Mouse (Mus musculus): Measurements from ENCODE around the gene Irf2.

The Irf2 gene

GRCm38 (mm10) chr8:46848011-46848641 lies 108.6 kb downstream of the Irf2 start:
- DNase-seq, result no peak

DNA sequence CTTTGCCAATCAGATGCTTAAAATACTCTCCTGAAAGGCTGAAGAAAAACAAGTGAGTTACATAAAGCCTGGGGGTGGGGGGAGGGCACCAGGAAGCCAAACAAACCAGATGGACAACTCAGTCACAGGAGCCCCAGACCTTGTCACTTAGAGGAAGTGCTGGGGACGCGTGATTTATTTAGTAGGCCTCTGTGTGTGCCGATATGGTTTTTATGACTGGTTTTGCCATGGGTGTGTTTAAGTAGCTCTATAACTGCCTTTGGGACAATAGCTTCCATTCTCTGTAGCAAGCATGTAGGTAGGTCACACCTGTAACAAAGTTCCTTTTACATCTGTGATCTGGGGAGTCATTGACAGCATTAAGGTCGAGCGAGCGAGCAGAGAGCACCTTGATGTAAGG lies 109.4 kb downstream of the Irf2 start:
- DNase-seq, result no peak

GRCm38 (mm10) chr8:46849458-46849857 lies 109.9 kb downstream of the Irf2 start:
- DNase-seq, result no peak

DNA sequence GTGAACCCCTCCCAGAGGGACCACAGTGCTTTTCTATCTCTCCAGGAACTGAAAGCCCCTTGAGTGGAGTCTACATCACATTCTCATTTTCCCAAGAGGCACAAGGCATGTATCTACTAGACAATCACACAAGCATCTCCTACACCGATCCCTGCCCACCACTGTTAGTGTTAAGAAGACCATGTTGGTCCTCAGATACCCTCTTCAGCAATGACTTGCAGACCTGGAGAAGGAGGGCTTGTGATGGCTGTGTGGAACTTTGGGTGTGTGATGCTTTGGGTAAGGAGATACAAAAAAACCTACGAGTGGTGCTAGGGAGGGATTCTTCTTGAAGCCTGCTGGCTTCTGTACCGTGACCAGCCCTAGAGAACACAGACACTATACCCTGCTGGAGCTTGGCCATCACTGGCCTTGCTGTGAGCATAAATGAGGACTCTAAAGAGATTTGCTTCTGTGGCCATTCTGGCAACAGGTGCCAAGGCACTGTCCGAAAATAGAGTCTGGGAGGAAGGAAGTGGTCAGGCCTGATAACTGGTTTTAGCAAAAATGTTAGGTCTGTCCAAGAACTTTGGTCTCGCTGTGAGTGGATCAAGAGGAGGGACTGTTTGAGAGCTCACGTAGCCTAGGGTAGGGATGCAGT lies 110.8 kb downstream of the Irf2 start:
- DNase-seq, result no peak

DNA sequence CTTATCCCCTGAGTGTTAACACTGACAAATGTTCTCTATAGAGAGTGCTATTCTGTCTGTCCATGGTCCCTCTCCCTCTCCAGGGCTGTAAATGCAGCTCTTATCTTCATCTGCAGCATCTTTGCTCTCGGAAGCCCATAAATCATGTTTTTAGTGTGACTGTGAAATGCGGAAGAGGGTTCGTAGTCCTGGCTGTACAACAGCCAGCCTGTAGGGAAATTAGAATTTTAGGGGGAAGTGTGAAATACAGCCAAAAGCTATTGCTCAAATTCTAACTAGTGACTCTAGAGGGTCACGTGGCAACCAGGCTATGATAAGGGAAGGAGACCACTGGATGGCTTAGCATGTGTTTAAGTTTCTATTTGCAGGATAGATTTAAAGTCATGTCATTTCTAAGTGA lies 112.0 kb downstream of the Irf2 start:
- no peak for DNase-seq

DNA sequence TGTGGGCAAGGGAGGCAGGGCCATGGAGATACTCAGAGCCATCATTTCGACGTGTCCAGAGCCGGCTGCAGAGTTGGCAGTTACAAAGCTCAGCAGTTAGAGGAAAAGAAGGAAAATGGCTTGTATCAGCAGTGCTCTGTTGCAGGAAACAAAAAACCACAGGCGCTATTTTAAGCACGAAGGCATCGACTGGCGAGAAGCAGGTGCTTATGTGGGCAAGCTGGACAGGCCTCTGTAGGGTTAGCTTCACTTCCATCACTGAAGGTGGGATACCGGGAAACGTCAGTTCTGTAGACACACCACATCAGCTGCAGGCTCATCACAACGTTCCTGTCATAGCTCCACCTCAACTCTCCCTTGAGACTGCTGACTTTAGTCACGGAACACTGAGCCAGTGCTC lies 112.8 kb downstream of the Irf2 start:
- DNase-seq, result no peak

- no peak for DNase-seq
Observed at GRCm38 (mm10) chr8:46859164-46859846, 119.8 kb downstream of the Irf2 start.

GRCm38 (mm10) chr8:46859847-46860167 lies 120.3 kb downstream of the Irf2 start:
- no peak for DNase-seq

- no peak for DNase-seq
Observed at GRCm38 (mm10) chr8:46862508-46862907, 123.0 kb downstream of the Irf2 start.

DNA sequence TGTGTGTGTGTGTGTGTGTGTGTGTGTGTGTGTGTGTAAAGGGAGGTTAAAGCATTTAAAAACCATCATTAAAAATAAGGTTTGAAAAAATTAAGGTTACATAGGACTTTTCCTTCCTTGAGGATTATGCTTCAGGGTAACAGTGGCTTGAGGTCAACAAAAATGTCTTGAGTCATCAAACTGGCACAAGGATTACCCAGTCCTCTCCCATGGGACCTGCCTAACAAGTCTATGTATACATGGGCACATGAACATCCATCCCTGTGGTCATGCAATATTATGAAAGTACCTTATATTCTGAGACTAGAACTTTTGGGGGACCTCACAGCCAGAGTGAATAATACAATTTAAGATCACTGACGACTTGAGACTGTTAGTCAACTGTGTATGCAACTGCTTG lies 125.9 kb downstream of the Irf2 start:
- no peak for DNase-seq

GRCm38 (mm10) chr8:46867440-46867839 lies 127.9 kb downstream of the Irf2 start:
- DNase-seq, result no peak

GRCm38 (mm10) chr8:46868346-46869065 lies 129.0 kb downstream of the Irf2 start:
- no peak for DNase-seq

GRCm38 (mm10) chr8:46869521-46869925 lies 130.0 kb downstream of the Irf2 start:
- DNase-seq, result no peak

DNA sequence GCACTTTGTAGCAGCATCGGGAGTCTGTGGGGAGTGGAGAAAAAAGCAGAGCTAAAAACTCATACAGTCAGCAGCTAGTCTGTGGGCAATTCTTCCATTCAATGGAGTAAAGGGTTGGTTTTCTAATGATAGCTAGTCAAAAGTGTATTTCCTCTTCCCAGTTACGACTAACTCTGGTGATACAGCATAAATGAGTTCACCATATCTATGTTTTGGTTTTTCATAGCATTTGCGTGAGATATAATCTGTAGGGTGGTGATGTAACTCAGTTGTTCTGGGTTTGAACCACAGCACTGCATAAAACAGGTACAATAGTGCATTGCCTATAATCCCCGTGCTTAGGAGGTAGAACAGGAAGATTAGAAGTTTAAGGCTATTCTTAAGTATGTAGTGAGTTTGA lies 131.6 kb downstream of the Irf2 start:
- no peak for DNase-seq

DNA sequence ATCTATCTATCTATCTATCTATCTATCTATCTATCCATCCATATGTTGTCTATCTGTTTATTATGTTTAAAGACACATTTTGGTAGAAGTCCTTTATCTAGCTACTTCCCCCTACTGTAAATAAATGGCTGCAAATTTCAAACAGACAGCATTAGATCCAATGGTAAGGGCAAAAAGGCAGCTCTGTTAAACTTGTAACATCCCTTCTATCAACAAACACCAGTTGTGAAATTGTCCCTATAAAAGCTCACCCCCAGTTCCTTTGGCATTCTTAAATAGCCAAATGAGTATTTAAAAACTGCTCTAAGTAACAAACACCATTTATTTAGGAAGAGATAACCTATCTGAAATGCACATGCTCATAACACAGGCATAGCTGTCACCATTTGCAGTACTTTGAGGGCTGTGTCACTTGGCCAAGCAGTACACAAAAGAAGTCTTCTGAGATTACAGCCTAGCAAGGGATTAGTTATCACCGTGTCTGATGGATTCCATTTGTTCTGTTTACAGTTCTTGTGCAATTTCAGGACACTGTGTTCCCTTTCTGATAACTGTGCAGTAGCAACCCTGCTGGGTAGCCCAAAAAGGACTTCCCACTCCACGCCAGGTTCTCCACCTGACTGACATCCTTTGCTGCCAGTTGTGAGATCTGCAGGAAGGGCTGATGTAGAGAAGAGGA lies 136.2 kb downstream of the Irf2 start:
- DNase-seq, result no peak

GRCm38 (mm10) chr8:46881348-46881747 lies 141.8 kb downstream of the Irf2 start:
- no peak for DNase-seq

- DNase-seq, result no peak
Observed at GRCm38 (mm10) chr8:46881755-46882419, 142.4 kb downstream of the Irf2 start.

- no peak for DNase-seq
Observed at GRCm38 (mm10) chr8:46882743-46883142, 143.2 kb downstream of the Irf2 start.

GRCm38 (mm10) chr8:46883232-46884000 lies 143.9 kb downstream of the Irf2 start:
- DNase-seq, result no peak

DNA sequence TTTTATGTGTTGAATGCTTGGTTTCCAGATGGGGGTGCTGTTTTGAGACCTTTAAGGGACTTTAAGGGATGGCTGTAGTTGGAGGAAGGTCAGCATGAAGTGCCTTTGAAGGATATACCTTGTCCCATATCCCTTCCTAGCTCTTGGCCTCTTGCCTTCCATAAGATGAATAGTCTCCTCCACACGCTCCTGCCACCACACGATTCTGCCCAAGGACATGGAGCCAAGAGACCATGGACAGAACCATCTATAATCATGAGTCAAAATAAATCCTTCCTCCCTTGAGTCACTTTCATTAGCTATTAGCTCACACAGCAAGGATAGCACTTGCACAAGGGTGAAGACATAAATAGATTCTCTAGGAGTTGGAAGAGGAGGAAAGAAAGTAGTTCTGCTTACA lies 146.3 kb downstream of the Irf2 start:
- DNase-seq, result no peak

DNA sequence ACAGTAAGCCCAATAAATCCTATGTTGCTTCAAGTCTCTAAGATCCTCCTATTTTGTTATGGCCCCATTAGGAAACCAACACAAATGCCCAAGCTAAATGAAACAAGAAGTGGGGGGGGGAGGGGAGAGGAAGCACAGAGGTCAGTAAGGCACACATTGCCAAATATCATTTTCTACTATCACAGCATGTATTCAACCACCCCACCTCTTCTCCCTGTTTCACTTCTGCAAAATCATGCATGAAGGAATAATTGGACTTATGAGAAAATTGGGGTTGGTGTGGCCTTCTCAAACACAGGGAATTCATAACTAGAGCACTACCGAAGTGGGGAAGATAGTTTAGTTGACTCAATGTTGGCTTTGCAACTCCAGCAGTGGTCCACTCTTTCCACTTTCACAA lies 146.7 kb downstream of the Irf2 start:
- no peak for DNase-seq

DNA sequence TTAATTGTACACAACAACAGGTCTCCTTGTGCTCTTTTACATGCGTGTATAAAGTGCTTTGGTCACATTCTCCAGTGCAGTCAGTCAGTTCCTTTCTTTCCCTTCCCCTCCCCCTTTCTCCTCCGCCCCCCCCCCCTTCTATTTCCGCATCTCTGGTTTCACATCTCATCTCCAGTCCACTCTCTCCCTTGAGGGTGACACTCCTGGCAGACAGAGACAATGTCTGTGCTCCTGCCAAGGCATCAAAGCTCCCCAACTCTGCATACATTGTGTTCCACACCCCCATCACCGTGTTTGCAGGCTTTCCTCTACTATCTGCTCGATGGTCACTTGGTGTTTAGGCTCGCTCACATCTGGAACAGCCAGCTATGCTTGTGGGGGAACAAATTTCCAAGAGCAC lies 147.9 kb downstream of the Irf2 start:
- DNase-seq, result no peak
